Mouse (Mus musculus): ENCODE data around the gene Btbd9.
A peak's percentile ranks its signal among the peaks of the same experiment; 100 is the strongest.

The Btbd9 gene

DNA sequence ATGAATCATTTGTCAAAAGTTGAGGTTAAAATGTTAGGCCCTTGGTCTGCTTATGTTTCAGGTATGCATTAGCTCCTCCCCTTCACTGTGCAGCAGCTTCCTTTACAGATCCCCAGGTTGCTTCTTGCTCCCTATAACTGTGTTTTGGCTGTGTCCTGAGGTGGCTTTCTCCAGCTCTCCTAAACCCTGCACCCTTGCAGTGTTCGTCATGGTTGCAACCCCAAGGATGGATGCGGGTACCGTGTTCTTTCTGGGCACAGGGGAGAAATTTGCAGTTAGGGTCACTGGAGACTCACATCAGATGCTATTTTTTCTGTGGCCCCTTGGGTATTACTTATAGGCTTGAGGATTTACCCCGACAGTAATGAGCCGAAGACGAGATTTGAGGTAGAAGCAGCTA is 396.1 kb downstream of the Btbd9 start:
- DNase-seq (ENCODE audit: low read depth) = no peak

DNA sequence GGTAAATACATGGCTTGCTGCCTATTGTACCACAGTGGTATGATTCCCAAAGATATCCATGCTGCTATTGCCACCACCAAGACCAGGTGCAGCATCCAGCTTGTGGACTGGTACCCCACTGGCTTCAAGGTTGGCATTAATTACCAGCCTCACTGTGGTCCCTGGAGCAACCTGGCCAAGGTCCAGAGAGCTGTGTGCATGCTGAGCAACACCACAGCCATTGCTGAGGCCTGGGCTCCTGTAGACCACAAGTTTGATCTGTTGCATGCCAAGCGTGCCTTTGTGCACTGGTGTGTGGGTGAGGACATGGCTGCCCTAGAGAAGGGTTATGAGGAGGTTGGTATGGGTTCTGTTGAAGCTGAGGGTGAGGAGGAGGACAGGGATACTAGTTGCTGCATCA is 397.9 kb downstream of the Btbd9 start:
- DNase-seq (ENCODE audit: low read depth) = no peak

DNA sequence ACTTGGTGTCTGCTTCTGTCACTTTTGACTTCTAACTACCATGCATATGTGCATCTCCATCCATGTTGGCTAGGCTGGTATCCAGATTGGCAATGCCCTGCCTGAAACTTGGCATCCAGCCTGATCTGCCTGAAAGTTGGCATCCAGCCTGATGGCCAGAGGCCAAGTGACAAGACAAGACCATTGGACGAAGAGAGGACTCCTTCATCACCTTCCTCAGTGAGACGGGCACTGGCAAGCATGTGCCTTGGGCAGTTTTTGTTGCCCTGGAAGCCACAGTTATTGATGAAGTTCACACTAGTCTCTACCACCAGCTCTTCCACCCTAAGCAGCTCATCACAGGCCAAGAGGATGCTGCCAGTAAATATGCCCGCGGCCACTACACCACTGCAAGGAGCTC is 398.9 kb downstream of the Btbd9 start:
- peak; percentile 25 for DNase-seq (ENCODE audit: low read depth)

Data from NIH3T3 (cell line).